Mouse (Mus musculus): ENCODE measurements around the gene Mctp2. TPM values are rescaled to one million over a fixed set of nuclear protein-coding genes. Genes with fewer than 3 reads are reported as not detected.

Mctp2 gene
- polyA plus RNA-seq, 1 experiment from 2014 or later: 0.24 TPM

GRCm38 (mm10) chr7:72120986-72121385 is 185.4 kb downstream of the Mctp2 start:
- no peak overlapping the region for H3K4me2 ChIP-seq (ENCODE audit: low read length)
- no peak overlapping the region for H3K4me3 ChIP-seq (replicated peaks; ENCODE audit: low read length)
- no peaks in the 10 kb centered on the region for H3K36me3 ChIP-seq (ENCODE audit: control insufficient read depth, insufficient read depth)
- no peak for ATAC-seq
- H3K27me3 ChIP-seq (replicated peaks; ENCODE audit: control insufficient read depth, insufficient read depth, low read length): no peaks in the 10 kb centered on the region
- H3K4me1 ChIP-seq (replicated peaks; ENCODE audit: control insufficient read depth, insufficient read depth, low read length): no peaks in the 10 kb centered on the region
- H3K9ac ChIP-seq (replicated peaks; ENCODE audit: low read depth, low read length): no peak overlapping the region
- 73% methylated on average over 7 of the region's 7 CpGs for WGBS
- no peaks in the 10 kb centered on the region for H3K9me3 ChIP-seq (ENCODE audit: control insufficient read depth, low read length)
- H3K27ac ChIP-seq (ENCODE audit: low read length): no peak overlapping the region

DNA sequence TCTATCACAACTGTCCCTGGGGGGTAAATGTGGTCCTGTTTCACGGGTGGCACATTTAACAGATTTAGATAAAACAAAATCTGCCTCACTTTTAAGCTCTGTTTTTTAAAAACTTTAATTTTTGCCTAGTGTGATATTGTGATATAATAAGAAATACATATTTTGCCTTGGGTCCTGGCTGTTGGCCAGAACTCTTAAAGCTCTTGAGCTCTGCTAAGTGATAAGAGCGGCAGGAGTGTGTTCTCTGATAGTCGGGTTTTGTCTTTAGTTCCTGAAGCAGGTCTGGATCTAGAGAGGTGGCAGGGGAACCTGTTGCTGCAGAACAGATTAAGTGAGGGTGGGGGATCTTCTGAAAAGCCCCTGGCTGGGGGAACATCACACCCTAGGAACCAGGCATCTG is 186.7 kb downstream of the Mctp2 start:
- Histone ChIP-seq H3K4me3 (replicated peaks; ENCODE audit: low read length) (no peak overlapping the region), H3K4me1 (replicated peaks; ENCODE audit: control insufficient read depth, insufficient read depth, low read length) (no peaks in the 10 kb centered on the region), H3K9me3 (ENCODE audit: control insufficient read depth, low read length) (no peaks in the 10 kb centered on the region), H3K36me3 (ENCODE audit: control insufficient read depth, insufficient read depth) (no peaks in the 10 kb centered on the region), H3K4me2 (ENCODE audit: low read length) (no peak overlapping the region), H3K27me3 (replicated peaks; ENCODE audit: control insufficient read depth, insufficient read depth, low read length) (no peaks in the 10 kb centered on the region), H3K27ac (ENCODE audit: low read length) (no peak overlapping the region), H3K9ac (replicated peaks; ENCODE audit: low read depth, low read length) (no peak overlapping the region)
- no peak for ATAC-seq
- 78% methylated on average over 3 of the region's 3 CpGs for WGBS

- H3K9ac ChIP-seq (replicated peaks; ENCODE audit: low read depth, low read length): no peak overlapping the region
- WGBS: 87% methylated on average over 4 of the region's 4 CpGs
Measured at GRCm38 (mm10) chr7:72117376-72118077, 188.9 kb downstream of the Mctp2 start.

DNA sequence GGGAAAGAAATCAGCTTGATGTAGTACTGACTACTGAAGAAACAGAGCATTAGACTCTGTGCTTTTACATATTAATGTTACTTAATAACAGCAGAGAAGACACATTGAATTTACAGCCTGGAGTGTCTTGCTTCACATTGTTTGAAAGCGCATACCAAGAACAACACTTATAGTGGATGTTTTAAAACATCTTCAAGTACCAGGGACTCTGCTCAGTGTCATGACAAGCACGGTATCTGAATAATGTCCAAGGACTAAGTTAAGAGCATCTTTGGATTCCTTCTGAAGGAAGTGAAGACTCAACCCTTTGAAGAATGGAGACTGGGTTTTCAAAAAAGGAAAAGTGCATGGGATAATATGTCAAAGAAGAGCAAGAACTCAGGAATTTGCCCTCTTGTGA is 191.3 kb downstream of the Mctp2 start:
- WGBS: 90% methylated on average over 2 of the region's 2 CpGs

More at GRCm38 (mm10) chr7:72117376-72118077, 188.9 kb downstream of the Mctp2 start:
- Histone ChIP-seq H3K36me3 (ENCODE audit: control insufficient read depth, insufficient read depth) (no peaks in the 10 kb centered on the region), H3K4me2 (ENCODE audit: low read length) (no peak overlapping the region), H3K4me3 (replicated peaks; ENCODE audit: low read length) (no peak overlapping the region), H3K27me3 (replicated peaks; ENCODE audit: control insufficient read depth, insufficient read depth, low read length) (no peaks in the 10 kb centered on the region), H3K9me3 (ENCODE audit: control insufficient read depth, low read length) (no peaks in the 10 kb centered on the region), H3K27ac (ENCODE audit: low read length) (no peak overlapping the region), H3K4me1 (replicated peaks; ENCODE audit: control insufficient read depth, insufficient read depth, low read length) (no peaks in the 10 kb centered on the region)
- ATAC-seq: no peak

DNA sequence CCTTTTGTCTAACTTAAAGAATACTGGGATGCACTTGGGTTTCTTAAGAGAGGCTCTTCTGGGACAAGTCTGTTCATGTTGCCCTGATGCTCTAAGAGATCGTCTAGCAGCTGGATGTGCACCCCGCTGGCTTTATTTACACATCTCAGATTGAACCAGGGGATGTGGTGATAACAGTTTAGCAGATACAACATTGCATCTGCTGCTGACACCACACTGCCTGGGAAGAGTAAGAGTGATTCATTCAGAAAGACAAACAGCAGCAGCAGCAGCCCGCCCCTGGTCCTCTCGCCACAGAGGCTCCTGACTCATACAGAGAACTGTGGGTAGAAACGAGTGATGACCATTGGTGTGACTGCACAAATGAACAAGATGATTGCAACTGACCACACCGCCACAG is 195.8 kb downstream of the Mctp2 start:
- no peak overlapping the region for H3K9ac ChIP-seq (replicated peaks; ENCODE audit: low read depth, low read length)
- 75% methylated on average over 6 of the region's 6 CpGs for WGBS
- no peaks in the 10 kb centered on the region for H3K9me3 ChIP-seq (ENCODE audit: control insufficient read depth, low read length)
- no peaks in the 10 kb centered on the region for H3K36me3 ChIP-seq (ENCODE audit: control insufficient read depth, insufficient read depth)
- H3K27ac ChIP-seq (ENCODE audit: low read length): no peak overlapping the region
- ATAC-seq: no peak
- H3K4me1 ChIP-seq (replicated peaks; ENCODE audit: control insufficient read depth, insufficient read depth, low read length): no peaks in the 10 kb centered on the region
- no peaks in the 10 kb centered on the region for H3K27me3 ChIP-seq (replicated peaks; ENCODE audit: control insufficient read depth, insufficient read depth, low read length)
- no peak overlapping the region for H3K4me3 ChIP-seq (replicated peaks; ENCODE audit: low read length)
- H3K4me2 ChIP-seq (ENCODE audit: low read length): no peak overlapping the region

More for the DNA sequence above, 191.3 kb downstream of the Mctp2 start:
- Histone ChIP-seq H3K9ac (replicated peaks; ENCODE audit: low read depth, low read length) (no peak overlapping the region), H3K4me3 (replicated peaks; ENCODE audit: low read length) (no peak overlapping the region), H3K27me3 (replicated peaks; ENCODE audit: control insufficient read depth, insufficient read depth, low read length) (no peaks in the 10 kb centered on the region), H3K36me3 (ENCODE audit: control insufficient read depth, insufficient read depth) (no peaks in the 10 kb centered on the region), H3K9me3 (ENCODE audit: control insufficient read depth, low read length) (no peaks in the 10 kb centered on the region), H3K27ac (ENCODE audit: low read length) (no peak overlapping the region), H3K4me1 (replicated peaks; ENCODE audit: control insufficient read depth, insufficient read depth, low read length) (no peaks in the 10 kb centered on the region), H3K4me2 (ENCODE audit: low read length) (no peak overlapping the region)
- ATAC-seq: no peak

GRCm38 (mm10) chr7:72108639-72109399 is 197.6 kb downstream of the Mctp2 start:
- Histone ChIP-seq H3K4me2 (ENCODE audit: low read length) (no peak overlapping the region), H3K9ac (replicated peaks; ENCODE audit: low read depth, low read length) (no peak overlapping the region), H3K36me3 (ENCODE audit: control insufficient read depth, insufficient read depth) (no peaks in the 10 kb centered on the region), H3K9me3 (ENCODE audit: control insufficient read depth, low read length) (no peaks in the 10 kb centered on the region), H3K4me3 (replicated peaks; ENCODE audit: low read length) (no peak overlapping the region), H3K27ac (ENCODE audit: low read length) (no peak overlapping the region), H3K4me1 (replicated peaks; ENCODE audit: control insufficient read depth, insufficient read depth, low read length) (no peaks in the 10 kb centered on the region), H3K27me3 (replicated peaks; ENCODE audit: control insufficient read depth, insufficient read depth, low read length) (no peaks in the 10 kb centered on the region)
- no peak for ATAC-seq
- WGBS: 86% methylated on average over 3 of the region's 3 CpGs

- Histone ChIP-seq H3K4me2 (ENCODE audit: low read length) (no peak overlapping the region), H3K27me3 (replicated peaks; ENCODE audit: control insufficient read depth, insufficient read depth, low read length) (no peaks in the 10 kb centered on the region), H3K36me3 (ENCODE audit: control insufficient read depth, insufficient read depth) (no peaks in the 10 kb centered on the region), H3K4me3 (replicated peaks; ENCODE audit: low read length) (no peak overlapping the region), H3K9ac (replicated peaks; ENCODE audit: low read depth, low read length) (no peak overlapping the region), H3K27ac (ENCODE audit: low read length) (no peak overlapping the region), H3K9me3 (ENCODE audit: control insufficient read depth, low read length) (no peaks in the 10 kb centered on the region), H3K4me1 (replicated peaks; ENCODE audit: control insufficient read depth, insufficient read depth, low read length) (no peaks in the 10 kb centered on the region)
- WGBS: 46% methylated on average over 6 of the region's 6 CpGs
- no peak for ATAC-seq
Measured at GRCm38 (mm10) chr7:72104170-72104569, 202.2 kb downstream of the Mctp2 start.

- ATAC-seq: no peak
Measured at GRCm38 (mm10) chr7:72103654-72104053, 202.8 kb downstream of the Mctp2 start.

GRCm38 (mm10) chr7:72100683-72101082 is 205.7 kb downstream of the Mctp2 start:
- Histone ChIP-seq H3K27me3 (replicated peaks; ENCODE audit: control insufficient read depth, insufficient read depth, low read length) (no peaks in the 10 kb centered on the region), H3K9me3 (ENCODE audit: control insufficient read depth, low read length) (no peaks in the 10 kb centered on the region), H3K4me3 (replicated peaks; ENCODE audit: low read length) (no peak overlapping the region), H3K27ac (ENCODE audit: low read length) (no peak overlapping the region), H3K36me3 (ENCODE audit: control insufficient read depth, insufficient read depth) (no peaks in the 10 kb centered on the region), H3K4me1 (replicated peaks; ENCODE audit: control insufficient read depth, insufficient read depth, low read length) (no peaks in the 10 kb centered on the region), H3K9ac (replicated peaks; ENCODE audit: low read depth, low read length) (no peak overlapping the region), H3K4me2 (ENCODE audit: low read length) (no peak overlapping the region)
- ATAC-seq: no peak
- WGBS: 54% methylated on average over 5 of the region's 5 CpGs

More at GRCm38 (mm10) chr7:72103654-72104053, 202.8 kb downstream of the Mctp2 start:
- no peak overlapping the region for H3K27ac ChIP-seq (ENCODE audit: low read length)
- no peak overlapping the region for H3K9ac ChIP-seq (replicated peaks; ENCODE audit: low read depth, low read length)
- no peaks in the 10 kb centered on the region for H3K4me1 ChIP-seq (replicated peaks; ENCODE audit: control insufficient read depth, insufficient read depth, low read length)
- no peak overlapping the region for H3K4me2 ChIP-seq (ENCODE audit: low read length)
- no peaks in the 10 kb centered on the region for H3K9me3 ChIP-seq (ENCODE audit: control insufficient read depth, low read length)
- no peaks in the 10 kb centered on the region for H3K27me3 ChIP-seq (replicated peaks; ENCODE audit: control insufficient read depth, insufficient read depth, low read length)
- WGBS: 87% methylated on average over 3 of the region's 3 CpGs
- H3K36me3 ChIP-seq (ENCODE audit: control insufficient read depth, insufficient read depth): no peaks in the 10 kb centered on the region
- H3K4me3 ChIP-seq (replicated peaks; ENCODE audit: low read length): no peak overlapping the region

All from forebrain, embryonic 16.5 days (tissue).